Mouse (Mus musculus) bone marrow macrophage, adult 2 months (primary cell): ENCODE measurements around the gene Ccdc91.

Experiments used
- CTCF ChIP-seq: IDR thresholded peaks from 2 replicates; pipeline ENCODE4 v1.5.1; 2012; ENCODE audit warnings: low read depth, mild to moderate bottlenecking, low read length, moderate library complexity
- POLR2A ChIP-seq: IDR thresholded peaks from 2 replicates; pipeline ENCODE4 v1.6.1; 2012; ENCODE audit warnings: mild to moderate bottlenecking, low read depth, low read length, borderline replicate concordance

DNA sequence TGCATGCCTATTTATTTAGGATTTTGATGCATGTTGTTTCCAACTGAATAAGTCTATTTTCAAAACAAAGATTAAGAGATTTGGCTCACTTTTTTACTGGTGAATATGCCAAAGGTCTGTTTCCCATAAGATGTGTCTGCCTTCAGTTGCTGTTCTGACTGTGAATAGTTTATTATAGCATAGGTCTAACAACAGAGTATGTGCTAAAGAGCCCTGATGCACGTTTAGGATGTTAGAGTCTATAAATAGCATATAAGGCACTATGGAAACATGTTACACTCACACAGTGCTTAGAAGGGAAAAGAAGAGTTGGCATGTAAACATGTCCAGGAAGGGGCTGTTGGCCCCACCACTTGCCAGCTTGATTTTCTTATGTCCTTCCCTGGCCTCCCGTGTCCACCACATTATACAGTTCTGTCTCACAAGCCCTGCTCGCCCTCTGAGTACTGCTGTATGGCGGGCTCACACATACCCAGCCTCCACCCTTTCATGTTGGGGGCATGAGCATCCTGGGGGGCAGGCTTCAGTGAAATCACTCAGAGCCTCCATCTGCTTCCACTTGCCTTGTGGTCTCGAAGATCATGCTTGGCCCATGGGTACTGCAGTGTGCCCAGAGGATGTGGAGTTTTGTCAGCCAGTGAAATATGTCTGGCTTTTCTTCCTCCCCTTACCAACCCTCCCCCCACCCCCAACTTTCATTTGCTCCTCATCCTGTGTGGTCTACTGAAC lies 99.0 kb downstream of the Ccdc91 start:
- TF ChIP-seq CTCF (no peak), POLR2A (no peak)
